Mouse (Mus musculus) cerebellum, postnatal 14 days (tissue): ENCODE measurements at regions not wholly inside any gene's neighbourhood (a gene's known extent, or its start where the extent isn't known, plus 50 kb on each side); places are given as distances from the start of the nearest gene placed in this dataset.

Experiments
- DNase-seq, 2 experiments: peaks; one replicate each; pipeline ENCODE4 v3.0.0; 2021; ENCODE audit warnings: mixed read lengths in 2 of 2

DNA sequence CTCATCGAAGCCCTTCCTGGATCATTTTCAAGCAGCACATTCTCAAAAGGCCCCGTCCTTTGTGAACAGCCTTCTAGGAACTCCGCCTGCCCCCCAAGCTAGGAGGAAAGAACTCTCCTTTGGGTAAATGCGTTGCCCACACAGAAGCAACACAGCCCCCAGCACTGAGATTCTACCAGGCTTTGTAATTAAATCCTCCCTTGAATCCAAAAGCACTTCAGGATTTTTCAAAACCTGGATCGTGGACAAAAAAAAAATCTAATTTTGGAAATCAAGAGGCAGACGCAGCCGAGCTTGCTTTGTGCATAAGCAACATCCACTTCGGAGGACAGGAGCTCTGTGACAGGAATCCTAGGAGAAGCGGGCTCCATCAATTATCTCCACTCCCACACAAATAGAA is 183.6 kb upstream of the Ercc4 start:
- DNase-seq, result no peak

GRCm38 (mm10) chr16:12931111-12931510 is 178.4 kb upstream of the Ercc4 start:
- no peak for DNase-seq

DNA sequence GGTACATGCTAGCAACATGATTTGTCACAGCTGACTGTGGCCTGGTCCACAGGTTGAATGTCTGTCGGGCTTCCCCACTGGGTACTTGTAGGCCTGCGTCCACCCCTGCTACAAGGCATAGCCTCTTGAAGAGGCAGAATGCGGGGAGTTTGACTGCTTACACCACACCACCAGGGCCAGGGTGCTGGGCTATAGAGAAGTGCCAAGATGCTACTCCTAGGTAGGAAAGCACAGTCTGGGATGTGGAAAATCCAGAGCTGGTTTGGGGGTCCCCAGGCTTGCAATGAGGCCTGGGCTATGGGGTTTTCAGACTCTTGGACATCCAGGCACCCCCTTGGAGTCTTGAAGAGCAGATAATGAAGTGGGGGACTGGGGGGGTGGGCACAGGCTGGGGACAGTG is 176.5 kb upstream of the Ercc4 start:
- DNase-seq, result no peak

DNA sequence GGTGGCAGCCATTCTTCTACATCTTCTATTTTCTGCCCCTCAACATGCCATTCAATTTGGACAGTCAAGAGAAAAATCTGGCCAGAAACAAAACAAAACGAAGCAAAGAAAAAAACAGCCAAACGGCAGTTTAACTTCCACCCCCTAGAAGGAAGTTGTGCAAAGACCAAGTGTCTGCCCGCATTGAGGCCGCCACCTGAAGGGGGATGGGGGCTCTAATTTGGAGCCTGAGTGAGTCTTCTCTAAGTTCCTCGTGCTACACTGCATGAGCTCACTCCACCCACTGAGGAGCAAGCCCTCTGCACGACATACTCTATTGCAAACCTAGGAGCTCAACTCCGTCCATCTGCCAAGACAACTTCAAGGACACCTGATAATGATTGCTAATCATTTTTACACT is 174.9 kb upstream of the Ercc4 start:
- no peak for DNase-seq

GRCm38 (mm10) chr16:12935266-12935665 is 174.2 kb upstream of the Ercc4 start:
- no peak for DNase-seq

- DNase-seq, result peak; percentile 10 to 12
Measured at GRCm38 (mm10) chr16:12936571-12936970, 172.9 kb upstream of the Ercc4 start.

- no peak for DNase-seq
Measured at GRCm38 (mm10) chr16:12938563-12938962, 170.9 kb upstream of the Ercc4 start.

GRCm38 (mm10) chr16:12951176-12951575 is 158.3 kb upstream of the Ercc4 start:
- DNase-seq, result no peak

GRCm38 (mm10) chr16:12954028-12954427 is 155.5 kb upstream of the Ercc4 start:
- DNase-seq, result no peak

DNA sequence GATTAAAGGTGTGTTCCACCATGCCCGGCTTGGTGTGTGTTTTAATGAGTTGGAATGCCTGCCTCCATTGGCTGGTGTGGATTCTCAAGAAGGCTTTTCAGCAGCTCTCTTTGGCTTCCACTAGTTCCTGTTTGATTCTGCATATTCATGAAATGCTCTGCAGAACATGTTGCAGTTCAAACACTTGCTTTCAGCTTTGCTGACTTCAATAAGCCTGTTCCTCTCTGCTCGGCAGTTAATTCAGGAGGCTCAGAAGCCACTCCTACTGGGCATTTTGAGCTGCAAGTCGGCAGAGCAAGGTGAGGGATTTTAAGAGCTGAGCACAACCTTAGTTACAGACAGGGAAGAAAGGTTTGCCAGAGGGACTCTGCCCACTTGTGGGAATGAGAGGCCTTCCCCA is 153.1 kb upstream of the Ercc4 start:
- DNase-seq, result no peak

DNA sequence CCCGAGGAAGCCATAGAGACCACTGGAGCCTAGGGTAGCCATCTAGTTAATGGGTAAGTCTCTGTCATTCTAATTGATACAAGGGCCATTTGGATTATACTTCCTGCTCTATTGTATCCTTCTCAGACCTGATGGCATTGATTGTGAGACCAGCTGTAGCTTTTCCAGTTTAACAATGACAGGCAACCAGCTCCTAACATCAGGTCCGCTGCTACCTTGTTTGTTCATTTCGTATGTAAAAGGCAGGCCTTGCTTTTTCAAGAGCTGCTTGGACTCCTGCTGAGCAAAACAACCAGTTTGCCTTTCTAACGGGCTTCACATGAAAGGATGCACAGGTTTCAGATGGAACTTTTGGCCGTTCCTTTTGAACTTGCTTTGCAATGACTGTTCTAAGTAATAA is 148.6 kb upstream of the Ercc4 start:
- no peak for DNase-seq

- peak in 1 of 2 experiments; percentile 11 for DNase-seq
Measured at GRCm38 (mm10) chr16:12982681-12983080, 126.8 kb upstream of the Ercc4 start.

DNA sequence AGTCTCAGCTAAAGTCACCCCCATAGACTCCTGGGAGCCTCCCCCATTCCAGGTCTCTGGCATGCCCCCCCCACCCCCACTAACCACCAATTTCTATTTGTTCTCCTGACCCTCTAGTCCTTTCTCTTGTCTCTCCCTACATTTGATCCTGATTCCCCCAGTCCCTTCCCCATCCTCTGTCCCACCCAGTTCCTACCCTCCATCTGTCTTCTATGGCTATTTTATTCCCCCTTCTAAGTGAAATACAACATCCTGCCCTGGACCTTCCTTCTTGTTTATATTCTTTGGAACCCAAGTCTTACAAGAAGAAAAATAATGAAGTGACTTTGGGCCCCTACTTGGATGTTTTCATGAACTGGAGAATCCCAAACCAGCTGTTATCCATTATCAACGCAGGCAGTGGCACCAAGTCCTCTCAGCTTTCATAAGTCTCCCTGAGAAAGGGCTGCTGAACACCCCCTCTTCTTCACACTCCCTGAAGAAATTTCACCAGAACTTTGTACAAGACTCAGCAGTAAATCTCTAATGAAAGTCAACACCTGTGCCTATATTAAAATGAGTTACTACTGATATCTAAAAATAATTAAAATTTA is 108.1 kb upstream of the Ercc4 start:
- no peak for DNase-seq

DNA sequence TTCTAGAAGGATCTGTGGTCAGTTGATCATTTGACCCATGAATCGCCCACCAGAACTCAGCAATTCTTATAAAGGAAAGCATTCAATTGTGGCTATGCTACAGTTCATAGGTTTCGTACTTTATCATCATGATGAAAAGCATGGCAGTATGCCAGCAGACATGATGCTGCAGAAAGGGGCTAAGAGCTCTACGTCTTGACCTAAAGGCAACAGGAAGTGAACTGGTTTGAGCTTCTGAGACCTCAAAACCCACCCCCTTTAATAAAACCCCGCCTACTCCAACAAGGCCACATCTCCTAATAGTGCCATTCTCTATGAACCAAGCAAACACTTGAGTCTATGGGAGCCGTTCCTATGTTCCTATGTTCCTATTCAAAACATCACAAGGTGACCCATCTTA is 96.6 kb upstream of the Ercc4 start:
- DNase-seq, result no peak

DNA sequence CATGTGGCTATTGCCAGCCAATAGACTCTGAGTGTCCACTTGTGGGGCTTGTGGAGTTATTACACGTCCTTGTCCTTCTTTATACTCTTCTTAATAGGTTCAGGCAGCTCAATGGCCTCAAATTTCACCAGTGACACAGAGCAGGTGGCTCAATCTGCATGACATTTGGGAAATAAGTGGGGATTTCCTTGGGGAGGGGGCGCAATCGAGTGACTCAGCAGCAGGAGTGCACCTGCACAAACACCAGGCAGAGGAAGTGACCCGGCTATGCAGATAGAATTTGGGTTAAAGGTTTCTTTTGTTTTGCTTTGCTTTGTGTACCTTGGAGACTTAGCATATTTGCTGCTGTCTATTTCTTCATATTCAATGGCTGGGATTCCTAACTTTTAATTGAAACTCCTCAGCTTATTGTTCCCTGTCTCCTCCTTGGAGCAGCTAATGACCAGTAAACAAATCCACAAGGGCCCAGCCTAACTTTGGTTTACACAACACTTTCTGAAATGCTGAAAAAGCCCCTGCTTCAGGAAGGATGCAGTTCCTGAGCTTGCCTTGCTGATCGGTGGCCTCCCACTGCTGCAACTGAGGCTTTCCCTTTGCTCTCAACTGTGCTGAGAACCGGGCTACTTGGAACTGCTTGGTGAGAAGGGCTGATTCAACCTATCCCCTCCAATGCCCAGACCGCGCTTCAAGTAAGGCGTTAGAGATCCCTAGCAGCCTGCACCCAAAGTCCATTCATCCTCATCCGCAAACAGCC is 95.4 kb upstream of the Ercc4 start:
- no peak for DNase-seq

- DNase-seq, result peak; percentile 22 to 34
Measured at GRCm38 (mm10) chr16:13022875-13023274, 86.6 kb upstream of the Ercc4 start.

- peak; percentile 54 to 63 for DNase-seq
Measured at GRCm38 (mm10) chr16:13025393-13025792, 84.1 kb upstream of the Ercc4 start.

DNA sequence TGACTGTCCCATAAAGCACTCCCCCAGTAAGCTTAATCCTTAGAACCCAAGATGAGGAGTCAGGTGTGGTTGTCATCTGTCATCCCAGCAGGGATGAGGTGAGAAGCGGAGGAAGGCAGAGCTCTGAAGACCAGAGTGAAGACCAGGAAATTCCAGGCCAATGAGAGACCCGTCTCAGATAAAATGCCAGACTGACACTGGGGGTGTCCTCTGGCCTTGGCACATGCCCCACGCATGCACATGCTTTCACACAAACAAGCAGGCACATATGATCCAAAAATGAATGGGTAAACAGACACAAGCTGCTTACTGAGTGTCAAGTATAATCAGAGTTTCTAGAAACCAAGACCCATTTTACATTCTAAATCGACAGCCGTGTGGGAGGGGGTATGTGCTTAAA is 75.3 kb upstream of the Ercc4 start:
- peak; percentile 54 to 59 for DNase-seq

DNA sequence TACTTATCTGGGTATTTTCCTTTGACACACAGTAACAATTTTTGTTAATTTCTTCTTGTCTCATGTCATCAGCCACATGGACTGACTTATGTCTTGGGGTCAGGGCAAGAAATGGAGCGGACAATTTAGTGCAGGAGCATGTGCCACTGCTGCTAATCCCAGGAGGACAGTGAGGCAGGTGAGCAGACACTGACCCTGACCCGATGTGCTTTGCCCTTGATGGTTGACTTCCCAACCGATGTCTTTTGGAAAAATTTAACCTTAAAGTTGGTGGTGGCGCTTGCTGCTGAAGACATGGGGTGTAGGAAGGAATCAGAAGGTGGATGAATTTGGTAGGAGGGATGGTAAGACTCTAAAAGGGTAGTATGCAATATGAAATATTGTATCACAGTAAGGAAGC is 72.9 kb upstream of the Ercc4 start:
- DNase-seq, result no peak

DNA sequence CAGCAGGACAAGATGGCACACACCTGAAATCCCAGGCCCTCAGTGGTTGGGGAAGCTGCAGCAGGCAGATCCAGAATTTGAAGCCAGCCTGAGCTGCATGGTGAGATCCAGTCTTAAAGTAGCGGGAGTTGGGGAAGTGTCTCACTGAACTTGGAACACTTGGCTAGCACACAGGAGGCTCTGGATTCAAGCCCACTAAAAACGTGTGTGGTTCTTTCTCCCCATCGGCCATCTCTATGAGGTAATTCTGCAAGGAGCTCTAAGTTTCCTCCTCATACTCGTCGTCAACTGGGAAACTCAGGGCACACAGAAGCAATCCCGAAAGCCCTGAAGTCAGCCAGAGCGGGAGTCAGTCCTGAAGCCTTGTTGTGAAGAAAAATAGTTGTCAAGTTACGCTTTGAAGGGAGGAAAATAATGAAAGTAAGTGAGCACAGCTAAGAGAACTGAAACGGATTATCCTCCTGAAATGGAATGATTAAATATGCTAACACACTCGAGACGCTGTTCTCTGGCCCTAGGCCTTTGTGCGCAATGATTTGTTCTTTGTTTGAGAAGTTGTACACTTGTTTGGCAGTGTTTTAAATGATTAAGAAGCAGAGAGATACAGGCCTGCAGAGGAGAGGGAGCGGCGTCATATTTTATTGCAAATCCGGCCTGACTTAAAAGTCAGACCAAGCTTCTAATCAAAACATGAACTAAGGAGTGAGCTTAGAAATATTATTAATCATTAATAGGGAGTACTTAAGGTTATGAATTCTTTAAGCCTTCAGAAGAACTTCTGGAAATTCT is 69.0 kb upstream of the Ercc4 start:
- no peak for DNase-seq

DNA sequence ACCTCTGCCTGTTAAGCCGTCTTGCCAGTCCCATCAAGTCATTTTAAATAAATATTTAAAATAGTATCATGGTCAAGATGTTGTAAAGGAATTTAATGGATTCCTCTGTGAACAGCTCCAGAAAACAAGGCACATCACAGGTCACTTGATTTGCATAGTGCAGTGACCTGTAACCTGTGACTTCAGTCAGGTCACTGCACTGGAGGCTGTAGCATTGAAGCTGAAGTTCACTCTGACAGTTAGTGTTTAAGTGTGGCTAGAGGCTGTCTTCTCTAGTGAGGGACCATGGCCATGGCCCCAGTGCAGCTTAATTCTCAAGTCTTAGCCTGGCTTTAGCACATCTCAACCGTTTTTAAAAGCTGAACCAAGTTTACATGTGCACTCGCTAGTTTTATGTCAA is 68.1 kb upstream of the Ercc4 start:
- DNase-seq, result no peak

- no peak for DNase-seq
Measured at GRCm38 (mm10) chr16:13045079-13045590, 64.3 kb upstream of the Ercc4 start.

- DNase-seq, result no peak
Measured at GRCm38 (mm10) chr16:13046366-13047120, 62.9 kb upstream of the Ercc4 start.
